17 mouse cellular contexts compared by ENCODE assay signal in genomic region chr4:102644062-102644461, GRCm38 (mm10).
"Had no signal": no experiment of that assay in that cellular context is flagged by ENCODE, and none has a peak within 500 bp of the region (broad histone marks: within the 10 kb centered on the region; RNA-seq: fewer than 3 reads in every experiment).

No protein-coding gene starts in this region.

- H3K4me1 ChIP-seq: liver, embryonic 12.5 days; lung, embryonic 15.5 days; midbrain, embryonic 10.5 days; midbrain, embryonic 12.5 days; neural tube, embryonic 13.5 days; stomach, embryonic 15.5 days had no signal

- H3K9me3 ChIP-seq: liver, embryonic 12.5 days; lung, embryonic 15.5 days; megakaryocyte, embryonic 14.5 days; midbrain, embryonic 10.5 days; midbrain, embryonic 12.5 days; neural tube, embryonic 13.5 days; stomach, embryonic 15.5 days had no signal

- H3K27ac ChIP-seq: liver, embryonic 12.5 days; liver, embryonic 14.5 days; lung, embryonic 15.5 days; macrophage; midbrain, embryonic 10.5 days; midbrain, embryonic 12.5 days; neural tube, embryonic 13.5 days; stomach, embryonic 15.5 days; stomach, postnatal 0 days had no signal

- H3K36me3 ChIP-seq: liver, embryonic 12.5 days; lung, embryonic 15.5 days; midbrain, embryonic 10.5 days; midbrain, embryonic 12.5 days; neural tube, embryonic 13.5 days; stomach, embryonic 15.5 days had no signal

- H3K27me3 ChIP-seq: liver, embryonic 12.5 days; lung, embryonic 15.5 days; midbrain, embryonic 12.5 days; neural tube, embryonic 13.5 days; stomach, embryonic 15.5 days had no signal

- ATAC-seq: liver, embryonic 12.5 days; midbrain, embryonic 16.5 days had no signal

- H3K4me3 ChIP-seq: liver, embryonic 12.5 days; lung, embryonic 15.5 days; megakaryocyte, embryonic 14.5 days; midbrain, embryonic 10.5 days; midbrain, embryonic 12.5 days; myocyte; neural tube, embryonic 13.5 days; stomach, embryonic 15.5 days had no signal

- H3K4me2 ChIP-seq: liver, embryonic 12.5 days; lung, embryonic 15.5 days; midbrain, embryonic 12.5 days; neural tube, embryonic 13.5 days; stomach, embryonic 15.5 days had no signal

- DNase-seq: midbrain, embryonic 14.5 days; right cerebral cortex, postnatal 14 days; thymus, adult 2 months; thymus, postnatal 25 days; thymus, postnatal 4 days had no signal

- H3K9ac ChIP-seq: liver, embryonic 12.5 days; liver, embryonic 14.5 days; lung, embryonic 15.5 days; midbrain, embryonic 12.5 days; neural tube, embryonic 13.5 days; stomach, embryonic 15.5 days had no signal
